Mouse (Mus musculus) brain, embryonic 14.5 days (tissue): ENCODE measurements at regions not wholly inside any gene's neighbourhood (a gene's known extent, or its start where the extent isn't known, plus 50 kb on each side); places are given as distances from the start of the nearest gene placed in this dataset.

Experiments used
- CTCF ChIP-seq: fragments of 200-500 bp; IDR thresholded peaks from 2 replicates; pipeline ENCODE4 v1.5.1; 2012; ENCODE audit warnings: inconsistent platforms, mild to moderate bottlenecking, moderate library complexity, borderline replicate concordance; ENCODE audit not compliant: insufficient read depth, insufficient read length; ENCODE audit errors: extremely low read depth
- POLR2A ChIP-seq: fragments of 200-500 bp; IDR thresholded peaks from 2 replicates; pipeline ENCODE4 v1.6.1; 2012; ENCODE audit warnings: mild to moderate bottlenecking, inconsistent platforms, borderline replicate concordance; ENCODE audit not compliant: poor library complexity, insufficient read depth, insufficient read length, severe bottlenecking; ENCODE audit errors: extremely low read depth

DNA sequence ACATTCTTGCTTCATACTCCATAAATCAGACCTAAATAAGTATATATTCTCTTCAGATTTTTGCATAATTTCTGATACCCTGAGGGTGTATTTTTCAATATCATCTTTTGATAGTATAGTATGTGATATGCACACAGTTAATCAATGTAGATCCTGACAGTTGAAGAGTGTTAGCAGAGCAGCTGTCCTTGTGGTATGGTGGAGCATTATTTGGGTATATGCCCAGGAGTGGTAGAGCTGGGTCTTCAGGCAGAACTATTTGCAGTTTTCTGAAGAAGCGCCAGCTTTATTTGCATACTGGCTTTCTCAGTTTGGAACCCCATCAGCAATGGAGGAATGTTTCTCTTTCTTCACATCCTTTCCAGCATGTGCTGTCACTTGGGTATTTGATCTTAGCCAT lies 641.5 kb upstream of the Atxn7l3b start:
- TF ChIP-seq POLR2A (no peak), CTCF (no peak)
